9 mouse cellular contexts compared by ENCODE assay signal in genomic region chr1:64097640-64098287, GRCm38 (mm10). TPM values are rescaled to one million over a fixed set of nuclear protein-coding genes. Genes with fewer than 3 reads are reported as not detected.
A peak's percentile ranks its signal among the peaks of the same experiment; 100 is the strongest.
DNase-seq lines count a peak whose midpoint lies in the region; ATAC-seq and TF ChIP-seq lines count a peak whose summit lies in the region.
"Had no signal": no experiment of that assay in that cellular context is flagged by ENCODE, and none has a peak within 500 bp of the region (broad histone marks: within the 10 kb centered on the region; RNA-seq: fewer than 3 reads in every experiment).

No protein-coding gene starts in this region.

- no peak overlapping the region for H3K9ac ChIP-seq in lung, embryonic 15.5 days
- no peak overlapping the region for H3K9ac ChIP-seq in hindbrain, embryonic 12.5 days
- H3K9ac ChIP-seq in stomach, postnatal 0 days (ENCODE audit: low read length): no peak overlapping the region

- H3K4me1 ChIP-seq in lung, embryonic 15.5 days: peaks cover 15% of the 10 kb centered on the region
- H3K4me1 ChIP-seq in hindbrain, embryonic 12.5 days: peaks cover 21% of the 10 kb centered on the region
- H3K4me1 ChIP-seq in limb, embryonic 10.5 days: peaks cover 32% of the 10 kb centered on the region
- no peaks in the 10 kb centered on the region for H3K4me1 ChIP-seq in stomach, postnatal 0 days (replicated peaks; ENCODE audit: control insufficient read depth, insufficient read depth)

- H3K4me3 ChIP-seq in lung, embryonic 15.5 days: no peak overlapping the region
- H3K4me3 ChIP-seq in hindbrain, embryonic 12.5 days: no peak overlapping the region
- no peak overlapping the region for H3K4me3 ChIP-seq in limb, embryonic 10.5 days
- H3K4me3 ChIP-seq in stomach, postnatal 0 days (ENCODE audit: low read depth, low read length): no peak overlapping the region
- H3K4me3 ChIP-seq: erythroblast, embryonic 14.5 days had no signal

- TF ChIP-seq CTCF in stomach, postnatal 0 days (IDR thresholded peaks at IDR 0.05; ENCODE audit: low read depth): no peak

- no peak overlapping the region for H3K4me2 ChIP-seq in lung, embryonic 15.5 days
- no peak overlapping the region for H3K4me2 ChIP-seq in hindbrain, embryonic 12.5 days (replicated peaks)
- H3K4me2 ChIP-seq in stomach, postnatal 0 days (replicated peaks; ENCODE audit: low read depth): no peak overlapping the region

- no peak for DNase-seq in lung, postnatal 10 days
- no peak for DNase-seq in limb, embryonic 10.5 days (ENCODE audit: low spot score)
- DNase-seq in stomach, postnatal 0 days (ENCODE audit: low spot score): peak; percentile 39
- no peak for DNase-seq in B cell, adult 2 months

- H3K36me3 ChIP-seq in lung, embryonic 15.5 days: no peaks in the 10 kb centered on the region
- H3K36me3 ChIP-seq in hindbrain, embryonic 12.5 days: no peaks in the 10 kb centered on the region
- no peaks in the 10 kb centered on the region for H3K36me3 ChIP-seq in limb, embryonic 10.5 days
- no peaks in the 10 kb centered on the region for H3K36me3 ChIP-seq in stomach, postnatal 0 days (ENCODE audit: control insufficient read depth, insufficient read depth, low read length)

- H3K27ac ChIP-seq in lung, embryonic 15.5 days: peak overlapping the region; percentile 35
- peak overlapping the region; percentile 57; the same call in 1 of the 2 replicates for H3K27ac ChIP-seq in hindbrain, embryonic 12.5 days
- H3K27ac ChIP-seq in limb, embryonic 10.5 days: peak overlapping the region; percentile 58
- H3K27ac ChIP-seq in stomach, postnatal 0 days (replicated peaks): peak overlapping the region; percentile 61
- H3K27ac ChIP-seq: macrophage had no signal

- 57% methylated on average over 6 of the region's 6 CpGs for whole genome bisulfite sequencing in lung, embryonic 15.5 days
- 63% methylated on average over 6 of the region's 6 CpGs for WGBS in hindbrain, embryonic 12.5 days
- 67% methylated on average over 6 of the region's 6 CpGs for WGBS in limb, embryonic 10.5 days
- WGBS in stomach, postnatal 0 days: 59% methylated on average over 6 of the region's 6 CpGs

- H3K27me3 ChIP-seq in lung, embryonic 15.5 days: no peaks in the 10 kb centered on the region
- no peaks in the 10 kb centered on the region for H3K27me3 ChIP-seq in hindbrain, embryonic 12.5 days
- no peaks in the 10 kb centered on the region for H3K27me3 ChIP-seq in limb, embryonic 10.5 days (ENCODE audit: low read depth, poor library complexity, severe bottlenecking)
- no peaks in the 10 kb centered on the region for H3K27me3 ChIP-seq in stomach, postnatal 0 days (ENCODE audit: control insufficient read depth, insufficient read depth, low read length)

- no peaks in the 10 kb centered on the region for H3K9me3 ChIP-seq in lung, embryonic 15.5 days
- no peaks in the 10 kb centered on the region for H3K9me3 ChIP-seq in hindbrain, embryonic 12.5 days (replicated peaks)
- H3K9me3 ChIP-seq in limb, embryonic 10.5 days (replicated peaks): no peaks in the 10 kb centered on the region
- no peaks in the 10 kb centered on the region for H3K9me3 ChIP-seq in stomach, postnatal 0 days (ENCODE audit: control insufficient read depth, low read length)

- no peak for TF ChIP-seq EP300 in stomach, postnatal 0 days (optimal IDR thresholded peaks at IDR 0.05)

- ATAC-seq in lung, embryonic 15.5 days (ENCODE audit: borderline replicate concordance, extremely low read depth, low FRiP score, low TSS enrichment): no peak
- ATAC-seq in hindbrain, embryonic 12.5 days (ENCODE audit: low FRiP score): no peak
- peak; percentile 59 for ATAC-seq in stomach, postnatal 0 days (ENCODE audit: low FRiP score, low TSS enrichment)
- ATAC-seq in megakaryocyte-erythroid progenitor cell, adult 5-6 weeks (replicated peaks; ENCODE audit: low FRiP score, low TSS enrichment, poor library complexity, severe bottlenecking): no peak

RNA-seq across cellular contexts. Expression of gene Klf7, which starts 24.3 kb away (rescaled TPM):
- polyA plus RNA-seq in lung, embryonic 15.5 days (2015; fragmentation: Nextera tagmentation; extraction: Ambion mirVana): 23.8 and 23.9 TPM in 2 replicates
- 53.2 and 53.4 TPM in 2 replicates for polyA plus RNA-seq in hindbrain, embryonic 12.5 days (2016; fragmentation: Nextera tagmentation; extraction: Ambion mirVana)
- 8.8 and 9.6 TPM in 2 replicates for polyA plus RNA-seq in limb, embryonic 10.5 days (2016; fragmentation: Nextera tagmentation; extraction: Ambion mirVana)
- 15.4 and 16.4 TPM in 2 replicates for polyA plus RNA-seq in stomach, postnatal 0 days (2015; fragmentation: Nextera tagmentation; extraction: Ambion mirVana)
- 3.7 and 5.1 TPM in 2 replicates for total RNA-seq in megakaryocyte-erythroid progenitor cell, adult 5-6 weeks (2014; fragmentation: Nextera tagmentation)
- total RNA-seq in megakaryocyte-erythroid progenitor cell, adult 5-6 weeks (2017): 3.0 and 3.7 TPM in 2 replicates
